Mouse (Mus musculus) v-Abl transformed pro-B cells (cell line): ENCODE results near the gene Diras1.

Experiments
- in situ Hi-C, 2 experiments: fragments of 400-800 bp; cut with MboI; formaldehyde crosslinking; loops; one replicate each; pipeline ENCODE4 v1.15.1; 2025; ENCODE audit not compliant: unreplicated experiment in 2 of 2

Diras1 gene

GRCm38 (mm10) chr10:80984223-80984622 is 41.2 kb downstream of the Diras1 start:
- in situ Hi-C loops = no loop called here

GRCm38 (mm10) chr10:80982381-80982780 is 43.1 kb downstream of the Diras1 start:
- in situ Hi-C loops = no loop called here

GRCm38 (mm10) chr10:80981564-80982112 is 43.8 kb downstream of the Diras1 start:
- in situ Hi-C loops = no loop called here

- in situ Hi-C loops = no loop called here
These were observed 50.0 kb downstream of the Diras1 start for GRCm38 (mm10) chr10:80975478-80975877.

- in situ Hi-C loops = no loop called here
These were observed 51.7 kb downstream of the Diras1 start for GRCm38 (mm10) chr10:80973722-80974121.

GRCm38 (mm10) chr10:80972071-80972987 is 53.1 kb downstream of the Diras1 start:
- in situ Hi-C loops = no loop called here

- in situ Hi-C loops = no loop called here
These were observed 53.9 kb downstream of the Diras1 start for GRCm38 (mm10) chr10:80971533-80971932.

GRCm38 (mm10) chr10:80970159-80970558 is 55.3 kb downstream of the Diras1 start:
- in situ Hi-C loops = no loop called here
